Comparison of ENCODE assay signal across 7 mouse cellular contexts in genomic region chr9:45146267-45146597, GRCm38 (mm10). TPM values are rescaled to one million over a fixed set of nuclear protein-coding genes. Genes with fewer than 3 reads are reported as not detected.
DNase-seq lines count a peak whose midpoint lies in the region; ATAC-seq and TF ChIP-seq lines count a peak whose summit lies in the region.

No protein-coding gene starts in this region.

- no peaks in the 10 kb centered on the region for H3K9me3 ChIP-seq in intestine, embryonic 15.5 days
- H3K9me3 ChIP-seq in midbrain, embryonic 10.5 days (replicated peaks): no peaks in the 10 kb centered on the region

- peak; percentile 63; the same call in 1 of the 2 replicates for TF ChIP-seq CTCF in small intestine, adult 2 months (IDR thresholded peaks at IDR 0.05; ENCODE audit: extremely low read depth, insufficient read length, insufficient replicate concordance, low read depth, low read length)

- H3K27me3 ChIP-seq in intestine, embryonic 15.5 days (replicated peaks): peaks cover 72% of the 10 kb centered on the region
- peaks cover 75% of the 10 kb centered on the region for H3K27me3 ChIP-seq in midbrain, embryonic 10.5 days (ENCODE audit: low read depth, poor library complexity, severe bottlenecking)
- peaks cover 6% of the 10 kb centered on the region; the same call in 1 of the 2 replicates for H3K27me3 ChIP-seq in small intestine, adult 2 months (ENCODE audit: control insufficient read depth, insufficient read depth, low read length)

- TF ChIP-seq POLR2A in small intestine, adult 2 months (IDR thresholded peaks at IDR 0.05; ENCODE audit: low read depth, low read length): no peak

- H3K9ac ChIP-seq in intestine, embryonic 15.5 days: peak overlapping the region; percentile 44

- intact Hi-C loops in left cerebral cortex, postnatal 4 days (cut with DNase I): loop anchor here (10.0 kb wide), 4 partner anchors 121 to 491 kb away; no protein-coding TSS in a partner anchor

- WGBS in intestine, embryonic 15.5 days: under 1% methylated on average over 5 of the region's 5 CpGs
- WGBS in midbrain, embryonic 10.5 days: 3% methylated on average over 5 of the region's 5 CpGs
- 2% methylated on average over 5 of the region's 5 CpGs for WGBS in small intestine, adult 2 months

- H3K4me1 ChIP-seq in intestine, embryonic 15.5 days (replicated peaks): peaks cover 8% of the 10 kb centered on the region; the same call in 1 of the 2 replicates
- H3K4me1 ChIP-seq in midbrain, embryonic 10.5 days: peaks cover 8% of the 10 kb centered on the region
- H3K4me1 ChIP-seq in small intestine, adult 2 months (ENCODE audit: control insufficient read depth, insufficient read depth, insufficient read length, low read length): no peaks in the 10 kb centered on the region

- H3K27ac ChIP-seq in intestine, embryonic 15.5 days: no peak overlapping the region
- H3K27ac ChIP-seq in midbrain, embryonic 10.5 days (replicated peaks): no peak overlapping the region
- H3K27ac ChIP-seq in small intestine, adult 2 months (ENCODE audit: insufficient read depth, low read depth, low read length): no peak overlapping the region

- H3K4me2 ChIP-seq in intestine, embryonic 15.5 days (replicated peaks): peak overlapping the region; percentile 82

- peak; percentile 89 to 93 for DNase-seq in cerebellum, postnatal 14 days
- DNase-seq in frontal cortex, postnatal 25 days (ENCODE audit: low spot score in 2 of 2): peak; percentile 71 to 73
- peak; percentile 69 for DNase-seq in left cerebral cortex, postnatal 4 days
- peak; percentile 69 for DNase-seq in midbrain, embryonic 10.5 days (ENCODE audit: low spot score)

- no peaks in the 10 kb centered on the region for H3K36me3 ChIP-seq in intestine, embryonic 15.5 days
- H3K36me3 ChIP-seq in midbrain, embryonic 10.5 days: no peaks in the 10 kb centered on the region
- H3K36me3 ChIP-seq in small intestine, adult 2 months (ENCODE audit: control insufficient read depth, insufficient read depth, low read length): no peaks in the 10 kb centered on the region

- peak overlapping the region; percentile 31 for H3K4me3 ChIP-seq in intestine, embryonic 15.5 days (replicated peaks)
- peak overlapping the region; percentile 54 for H3K4me3 ChIP-seq in midbrain, embryonic 10.5 days
- peak overlapping the region; percentile 50 for H3K4me3 ChIP-seq in small intestine, adult 2 months (ENCODE audit: low read depth, low read length)

- peak; percentile 19 for ATAC-seq in activated CD4-positive, CD25-positive, alpha-beta regulatory T cell, adult 4 months
- peak; percentile 65 for ATAC-seq in intestine, embryonic 15.5 days

RNA-seq across cellular contexts. Expression of gene Scn4b, which starts 8.0 kb away (rescaled TPM):
- polyA plus RNA-seq in activated CD4-positive, CD25-positive, alpha-beta regulatory T cell, adult 4 months (2017; shearing (Covaris generic)): not detected
- 0.11 and 0.13 TPM in 2 replicates for polyA plus RNA-seq in intestine, embryonic 15.5 days (2015; fragmentation: Nextera tagmentation; extraction: Ambion mirVana)
- total RNA-seq in left cerebral cortex, postnatal 4 days (2021): under 1 TPM; 0.70 to 0.89 TPM
- polyA plus RNA-seq in midbrain, embryonic 10.5 days (2016; fragmentation: Nextera tagmentation; extraction: Ambion mirVana): 0.16 and 0.28 TPM in 2 replicates
- 0.06 and 0.09 TPM in 2 replicates for polyA plus RNA-seq in small intestine, adult 2 months (2012; rRNA removed)

RNA-seq across cellular contexts. Expression of gene Scn2b, which starts 28.6 kb away (rescaled TPM):
- polyA plus RNA-seq in activated CD4-positive, CD25-positive, alpha-beta regulatory T cell, adult 4 months (2017; shearing (Covaris generic)): under 1 TPM; 0.19 to 0.42 TPM
- 2.7 and 3.0 TPM in 2 replicates for polyA plus RNA-seq in intestine, embryonic 15.5 days (2015; fragmentation: Nextera tagmentation; extraction: Ambion mirVana)
- total RNA-seq in left cerebral cortex, postnatal 4 days (2021): 10 to 100 TPM; 17.9 to 19.4 TPM
- polyA plus RNA-seq in midbrain, embryonic 10.5 days (2016; fragmentation: Nextera tagmentation; extraction: Ambion mirVana): 4.2 and 5.6 TPM in 2 replicates
- 0.27 and 0.98 TPM in 2 replicates for polyA plus RNA-seq in small intestine, adult 2 months (2012; rRNA removed)

RNA-seq across cellular contexts. Expression of gene BC049352, which starts 35.6 kb away (rescaled TPM):
- polyA plus RNA-seq in activated CD4-positive, CD25-positive, alpha-beta regulatory T cell, adult 4 months (2017; shearing (Covaris generic)): 1 to 10 TPM; 2.2 to 2.8 TPM
- 0.43 TPM in 1 of 2 replicates, not detected in the other for polyA plus RNA-seq in intestine, embryonic 15.5 days (2015; fragmentation: Nextera tagmentation; extraction: Ambion mirVana)
- total RNA-seq in left cerebral cortex, postnatal 4 days (2021): not detected
- polyA plus RNA-seq in midbrain, embryonic 10.5 days (2016; fragmentation: Nextera tagmentation; extraction: Ambion mirVana): not detected in 2 replicates
- 0.10 TPM in 1 of 2 replicates, not detected in the other for polyA plus RNA-seq in small intestine, adult 2 months (2012; rRNA removed)

RNA-seq across cellular contexts. Expression of gene Tmprss4, which starts 57.7 kb away (rescaled TPM):
- not detected for polyA plus RNA-seq in activated CD4-positive, CD25-positive, alpha-beta regulatory T cell, adult 4 months (2017; shearing (Covaris generic))
- polyA plus RNA-seq in intestine, embryonic 15.5 days (2015; fragmentation: Nextera tagmentation; extraction: Ambion mirVana): 29.1 and 33.6 TPM in 2 replicates
- total RNA-seq in left cerebral cortex, postnatal 4 days (2021): not detected
- not detected in 2 replicates for polyA plus RNA-seq in midbrain, embryonic 10.5 days (2016; fragmentation: Nextera tagmentation; extraction: Ambion mirVana)
- polyA plus RNA-seq in small intestine, adult 2 months (2012; rRNA removed): 65.3 and 108 TPM in 2 replicates
